Mouse (Mus musculus) bone marrow macrophage, adult 2 months (primary cell): ENCODE measurements at regions not wholly inside any gene's neighbourhood (a gene's known extent, or its start where the extent isn't known, plus 50 kb on each side); places are given as distances from the start of the nearest gene placed in this dataset.

Experiments
- CTCF ChIP-seq: IDR thresholded peaks from 2 replicates; pipeline ENCODE4 v1.5.1; 2012; ENCODE audit warnings: low read depth, mild to moderate bottlenecking, low read length, moderate library complexity
- POLR2A ChIP-seq: IDR thresholded peaks from 2 replicates; pipeline ENCODE4 v1.6.1; 2012; ENCODE audit warnings: mild to moderate bottlenecking, low read depth, low read length, borderline replicate concordance

DNA sequence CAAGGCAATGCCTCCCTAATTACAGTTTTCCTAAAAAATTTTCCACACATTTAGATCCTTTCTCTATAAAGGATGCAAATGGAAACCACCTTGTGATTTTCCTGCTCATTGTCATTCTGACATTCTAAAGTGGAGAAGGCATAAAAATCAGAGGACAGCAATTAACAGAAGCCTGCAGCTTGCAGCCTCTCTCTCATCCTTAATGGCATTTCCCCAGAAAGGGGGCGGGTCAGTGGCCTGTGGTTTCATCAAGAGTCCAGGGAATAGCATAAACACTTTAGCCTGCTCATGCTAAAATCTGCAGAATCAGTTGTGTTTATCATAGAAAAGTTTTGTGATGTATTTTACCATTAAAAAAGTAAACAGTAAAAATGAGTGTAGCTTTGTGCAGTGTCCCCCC lies 117.3 kb downstream of the Klf6 start:
- no peak for TF ChIP-seq POLR2A
- TF ChIP-seq CTCF, result no peak
